Mouse (Mus musculus): ENCODE data around the gene Nrde2. TPM values are rescaled to one million over a fixed set of nuclear protein-coding genes. Genes with fewer than 3 reads are reported as not detected.
"Not testable (repeated sequence)": the region's sequence is repeated elsewhere in the genome, so short reads cannot be mapped to it uniquely, and the experiment has no call there.

The Nrde2 gene
- polyA plus RNA-seq, 1 experiment from 2014 or later = 14.4 TPM

GRCm38 (mm10) chr12:100185897-100186296 lies 26.4 kb upstream of the Nrde2 start:
- Histone ChIP-seq H3K36me3 (ENCODE audit: control insufficient read depth, insufficient read depth, low read length) (no peaks in the 10 kb centered on the region), H3K4me1 (replicated peaks; ENCODE audit: control insufficient read depth, insufficient read depth, low read length) (peaks cover 2% of the 10 kb centered on the region; the same call in 1 of the 2 replicates), H3K27ac (ENCODE audit: low read depth, low read length) (no peak overlapping the region), H3K9ac (ENCODE audit: low read length) (no peak overlapping the region; the same call in 1 of the 2 replicates), H3K9me3 (ENCODE audit: control insufficient read depth, low read length) (no peaks in the 10 kb centered on the region), H3K27me3 (ENCODE audit: control insufficient read depth, insufficient read depth, low read length) (no peaks in the 10 kb centered on the region), H3K4me2 (ENCODE audit: low read depth, low read length, severe bottlenecking) (no peak overlapping the region), H3K4me3 (ENCODE audit: low read depth, low read length) (no peak overlapping the region)
- DNase-seq (ENCODE audit: low spot score) (no peak), ATAC-seq (replicated peaks; ENCODE audit: low FRiP score) (no peak)
- 76% methylated on average over 7 of the region's 7 CpGs for WGBS

GRCm38 (mm10) chr12:100184976-100185375 lies 25.5 kb upstream of the Nrde2 start:
- not testable (repeated sequence) for DNase-seq (ENCODE audit: low spot score); H3K4me1 ChIP-seq (replicated peaks; ENCODE audit: control insufficient read depth, insufficient read depth, low read length); H3K9ac ChIP-seq (ENCODE audit: low read length); H3K27me3 ChIP-seq (ENCODE audit: control insufficient read depth, insufficient read depth, low read length); H3K36me3 ChIP-seq (ENCODE audit: control insufficient read depth, insufficient read depth, low read length); H3K4me3 ChIP-seq (ENCODE audit: low read depth, low read length); H3K27ac ChIP-seq (ENCODE audit: low read depth, low read length); ATAC-seq (replicated peaks; ENCODE audit: low FRiP score); H3K4me2 ChIP-seq (ENCODE audit: low read depth, low read length, severe bottlenecking); H3K9me3 ChIP-seq (ENCODE audit: control insufficient read depth, low read length)
- 83% methylated on average over 2 of the region's 2 CpGs for WGBS

GRCm38 (mm10) chr12:100183970-100184369 lies 24.5 kb upstream of the Nrde2 start:
- H3K36me3 ChIP-seq (ENCODE audit: control insufficient read depth, insufficient read depth, low read length) = no peaks in the 10 kb centered on the region
- 82% methylated on average over 5 of the region's 5 CpGs for WGBS
- H3K27ac ChIP-seq (ENCODE audit: low read depth, low read length) = no peak overlapping the region
- no peak overlapping the region for H3K4me3 ChIP-seq (ENCODE audit: low read depth, low read length)
- peaks cover 2% of the 10 kb centered on the region; the same call in 1 of the 2 replicates for H3K4me1 ChIP-seq (replicated peaks; ENCODE audit: control insufficient read depth, insufficient read depth, low read length)
- no peak overlapping the region for H3K4me2 ChIP-seq (ENCODE audit: low read depth, low read length, severe bottlenecking)
- H3K9ac ChIP-seq (ENCODE audit: low read length) = no peak overlapping the region
- no peaks in the 10 kb centered on the region for H3K9me3 ChIP-seq (ENCODE audit: control insufficient read depth, low read length)
- ATAC-seq (replicated peaks; ENCODE audit: low FRiP score) (no peak), DNase-seq (ENCODE audit: low spot score) (no peak)
- no peaks in the 10 kb centered on the region for H3K27me3 ChIP-seq (ENCODE audit: control insufficient read depth, insufficient read depth, low read length)

- H3K27me3 ChIP-seq (ENCODE audit: control insufficient read depth, insufficient read depth, low read length) = no peaks in the 10 kb centered on the region
- no peaks in the 10 kb centered on the region for H3K36me3 ChIP-seq (ENCODE audit: control insufficient read depth, insufficient read depth, low read length)
- H3K9ac ChIP-seq (ENCODE audit: low read length) = no peak overlapping the region
- H3K9me3 ChIP-seq (ENCODE audit: control insufficient read depth, low read length) = no peaks in the 10 kb centered on the region
- ATAC-seq (replicated peaks; ENCODE audit: low FRiP score) (no peak), DNase-seq (ENCODE audit: low spot score) (no peak)
- H3K4me2 ChIP-seq (ENCODE audit: low read depth, low read length, severe bottlenecking) = no peak overlapping the region
- WGBS = 83% methylated on average over 2 of the region's 2 CpGs
- H3K4me3 ChIP-seq (ENCODE audit: low read depth, low read length) = no peak overlapping the region
- no peak overlapping the region for H3K27ac ChIP-seq (ENCODE audit: low read depth, low read length)
- peaks cover 2% of the 10 kb centered on the region; the same call in 1 of the 2 replicates for H3K4me1 ChIP-seq (replicated peaks; ENCODE audit: control insufficient read depth, insufficient read depth, low read length)
These were observed 23.2 kb upstream of the Nrde2 start for GRCm38 (mm10) chr12:100182676-100183075.

- no peak for ATAC-seq (replicated peaks; ENCODE audit: low FRiP score)
- no peak for DNase-seq (ENCODE audit: low spot score)
- Histone ChIP-seq H3K36me3 (ENCODE audit: control insufficient read depth, insufficient read depth, low read length) (no peaks in the 10 kb centered on the region), H3K9me3 (ENCODE audit: control insufficient read depth, low read length) (no peaks in the 10 kb centered on the region), H3K27ac (ENCODE audit: low read depth, low read length) (no peak overlapping the region), H3K4me1 (replicated peaks; ENCODE audit: control insufficient read depth, insufficient read depth, low read length) (0 out of 2 replicates have a peak, but pooled peaks cover 1% of the 10 kb centered on the region), H3K4me2 (ENCODE audit: low read depth, low read length, severe bottlenecking) (no peak overlapping the region), H3K27me3 (ENCODE audit: control insufficient read depth, insufficient read depth, low read length) (no peaks in the 10 kb centered on the region), H3K9ac (ENCODE audit: low read length) (no peak overlapping the region), H3K4me3 (ENCODE audit: low read depth, low read length) (no peak overlapping the region)
- 91% methylated on average over 13 of the region's 13 CpGs for WGBS
These were observed 21.3 kb upstream of the Nrde2 start for GRCm38 (mm10) chr12:100180802-100181201.

- 28% methylated on average over 6 of the region's 6 CpGs for WGBS
- Histone ChIP-seq H3K27ac (ENCODE audit: low read depth, low read length) (no peak overlapping the region), H3K27me3 (ENCODE audit: control insufficient read depth, insufficient read depth, low read length) (no peaks in the 10 kb centered on the region), H3K4me1 (replicated peaks; ENCODE audit: control insufficient read depth, insufficient read depth, low read length) (0 out of 2 replicates have a peak, but pooled peaks cover 2% of the 10 kb centered on the region), H3K9ac (ENCODE audit: low read length) (no peak overlapping the region), H3K4me3 (ENCODE audit: low read depth, low read length) (no peak overlapping the region), H3K4me2 (ENCODE audit: low read depth, low read length, severe bottlenecking) (no peak overlapping the region), H3K9me3 (ENCODE audit: control insufficient read depth, low read length) (no peaks in the 10 kb centered on the region), H3K36me3 (ENCODE audit: control insufficient read depth, insufficient read depth, low read length) (no peaks in the 10 kb centered on the region)
- ATAC-seq (replicated peaks; ENCODE audit: low FRiP score) (no peak), DNase-seq (ENCODE audit: low spot score) (no peak)
These were observed 19.5 kb upstream of the Nrde2 start for GRCm38 (mm10) chr12:100178898-100179440.

GRCm38 (mm10) chr12:100176469-100177056 lies 17.1 kb upstream of the Nrde2 start:
- H3K9ac ChIP-seq (ENCODE audit: low read length) = no peak overlapping the region
- no peaks in the 10 kb centered on the region for H3K27me3 ChIP-seq (ENCODE audit: control insufficient read depth, insufficient read depth, low read length)
- H3K4me3 ChIP-seq (ENCODE audit: low read depth, low read length) = no peak overlapping the region
- WGBS = 36% methylated on average over 11 of the region's 11 CpGs
- H3K9me3 ChIP-seq (ENCODE audit: control insufficient read depth, low read length) = no peaks in the 10 kb centered on the region
- no peak overlapping the region for H3K27ac ChIP-seq (ENCODE audit: low read depth, low read length)
- H3K4me1 ChIP-seq (replicated peaks; ENCODE audit: control insufficient read depth, insufficient read depth, low read length) = 0 out of 2 replicates have a peak, but pooled peaks cover 2% of the 10 kb centered on the region
- no peaks in the 10 kb centered on the region for H3K36me3 ChIP-seq (ENCODE audit: control insufficient read depth, insufficient read depth, low read length)
- ATAC-seq (replicated peaks; ENCODE audit: low FRiP score) (peak; percentile 80), DNase-seq (ENCODE audit: low spot score) (peak; percentile 74)
- H3K4me2 ChIP-seq (ENCODE audit: low read depth, low read length, severe bottlenecking) = no peak overlapping the region

- ATAC-seq (replicated peaks; ENCODE audit: low FRiP score) = no peak
- Histone ChIP-seq H3K9me3 (ENCODE audit: control insufficient read depth, low read length) (no peaks in the 10 kb centered on the region), H3K4me3 (ENCODE audit: low read depth, low read length) (no peak overlapping the region), H3K4me2 (ENCODE audit: low read depth, low read length, severe bottlenecking) (no peak overlapping the region), H3K27me3 (ENCODE audit: control insufficient read depth, insufficient read depth, low read length) (no peaks in the 10 kb centered on the region), H3K36me3 (ENCODE audit: control insufficient read depth, insufficient read depth, low read length) (no peaks in the 10 kb centered on the region), H3K27ac (ENCODE audit: low read depth, low read length) (no peak overlapping the region), H3K9ac (ENCODE audit: low read length) (no peak overlapping the region), H3K4me1 (replicated peaks; ENCODE audit: control insufficient read depth, insufficient read depth, low read length) (peaks cover 7% of the 10 kb centered on the region)
- DNase-seq (ENCODE audit: low spot score) = no peak
- WGBS = 89% methylated on average over 7 of the region's 7 CpGs
These were observed 13.0 kb upstream of the Nrde2 start for GRCm38 (mm10) chr12:100172481-100172880.
